Mouse (Mus musculus): ENCODE measurements around the gene Eps8. TPM values are rescaled to one million over a fixed set of nuclear protein-coding genes. Genes with fewer than 3 reads are reported as not detected.

Gene Eps8
- total RNA-seq, 2 experiments from 2014 or later = 31.6 to 35.3 TPM

DNA sequence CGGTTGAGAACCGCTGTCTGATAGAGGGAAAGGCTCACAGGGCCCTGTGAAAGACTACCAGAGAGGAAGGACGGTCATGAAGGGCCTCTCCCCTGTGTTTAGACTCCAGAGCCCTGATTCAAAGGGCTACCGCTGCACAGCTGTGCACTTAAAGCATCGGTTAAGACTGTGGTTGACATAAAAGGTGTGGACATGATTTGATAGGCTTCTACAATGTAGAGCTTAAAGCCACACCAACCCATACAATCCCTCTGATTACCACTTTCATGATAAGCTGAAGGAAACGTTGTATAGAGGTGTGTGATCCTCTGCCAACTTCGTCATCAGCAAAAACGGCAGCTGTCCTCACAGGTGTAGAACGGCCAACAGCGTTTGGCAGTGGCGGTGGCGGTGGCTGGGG is 211.6 kb downstream of the Eps8 start:
- no peak for DNase-seq (ENCODE audit: extremely low spot score in 1 of 2, low spot score in 2 of 2)
- Histone ChIP-seq H3K27ac (no peak overlapping the region), H3K4me3 (no peak overlapping the region)
- no peak for TF ChIP-seq CTCF (IDR thresholded peaks at IDR 0.05)
- intact Hi-C loops (cut with DNase I) = no loop called here

DNA sequence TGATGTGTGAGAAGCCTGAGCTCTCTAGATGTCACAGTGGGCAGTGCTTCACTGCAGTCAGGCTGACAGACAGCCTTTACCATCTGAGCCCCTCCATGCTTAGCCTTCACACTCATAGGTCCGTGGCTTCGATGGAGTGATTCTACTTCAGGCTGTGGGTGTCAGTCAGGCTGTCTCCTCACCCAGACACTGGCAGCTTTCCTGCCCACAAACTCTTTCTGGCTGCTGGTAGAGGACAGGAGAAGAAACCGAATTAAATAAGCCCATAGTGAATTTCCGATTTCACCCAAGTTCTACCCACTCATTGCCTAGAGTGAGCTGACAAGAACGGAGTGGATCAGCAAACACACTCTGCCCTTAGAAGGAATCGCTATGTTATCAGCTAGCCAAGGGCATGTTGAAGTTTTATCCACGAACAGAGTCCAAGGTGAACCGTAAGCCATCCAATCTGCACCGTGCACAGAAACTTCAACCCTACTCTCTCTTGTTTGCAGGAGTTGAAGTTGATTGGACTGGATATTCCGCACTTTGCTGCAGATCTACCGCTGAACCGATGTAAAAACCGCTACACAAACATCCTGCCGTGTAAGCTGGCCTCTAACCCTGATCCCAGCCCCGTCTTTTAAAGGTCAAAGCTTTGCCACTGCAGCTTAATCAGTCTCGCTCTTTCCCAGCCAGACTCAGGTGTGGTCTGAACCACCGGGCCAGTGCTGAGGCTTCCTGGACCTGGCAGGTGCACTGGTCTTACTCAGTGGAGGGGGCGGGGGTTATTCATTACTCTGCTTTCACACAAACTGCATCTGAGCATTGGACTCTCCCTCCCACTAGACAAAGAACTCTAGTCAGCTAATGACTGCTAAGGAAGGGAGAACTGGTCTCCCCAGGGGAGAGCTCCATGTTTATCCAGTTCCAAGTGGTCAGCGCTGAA is 213.9 kb downstream of the Eps8 start:
- Histone ChIP-seq H3K4me3 (no peak overlapping the region), H3K27ac (no peak overlapping the region)
- no peak for DNase-seq (ENCODE audit: extremely low spot score in 1 of 2, low spot score in 2 of 2)
- TF ChIP-seq CTCF (IDR thresholded peaks at IDR 0.05) = no peak
- intact Hi-C loops (cut with DNase I) = no loop called here

DNA sequence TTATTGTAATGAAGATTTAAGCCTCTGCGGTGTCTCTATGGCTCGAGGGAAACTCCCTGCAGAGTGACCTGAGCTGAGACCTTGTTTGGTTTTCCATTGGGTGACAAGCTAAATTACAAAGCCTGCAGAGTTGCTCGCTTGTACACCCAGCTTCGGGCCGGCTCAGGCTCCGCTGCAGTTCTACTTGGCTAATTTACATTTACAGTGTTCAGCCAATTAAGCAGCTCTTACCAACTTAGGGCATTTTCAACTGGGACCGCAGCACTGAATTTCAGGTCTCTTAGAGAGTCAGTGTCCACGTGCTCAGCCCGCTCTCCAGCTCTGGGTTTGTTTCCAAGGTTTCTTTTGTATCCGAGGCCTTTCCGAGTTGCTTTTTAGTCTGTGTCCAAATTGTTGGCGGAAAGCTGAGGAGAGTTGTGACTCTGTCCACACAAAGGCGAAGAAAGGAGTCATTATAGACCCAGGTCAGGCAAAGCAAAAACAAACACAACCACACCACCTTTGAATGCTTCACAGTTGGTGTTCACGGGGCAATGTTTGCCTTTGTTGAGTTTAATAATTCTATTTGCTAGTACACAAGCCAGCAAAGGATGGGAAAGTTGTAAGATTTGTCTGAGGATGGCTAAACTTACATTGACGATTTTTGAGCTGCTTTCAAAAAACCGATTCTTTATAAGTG is 216.6 kb downstream of the Eps8 start:
- no peak for TF ChIP-seq CTCF (IDR thresholded peaks at IDR 0.05)
- intact Hi-C loops (cut with DNase I) = no loop called here
- H3K4me3 ChIP-seq = no peak overlapping the region
- DNase-seq (ENCODE audit: extremely low spot score in 1 of 2, low spot score in 2 of 2) = no peak
- H3K27ac ChIP-seq = no peak overlapping the region

DNA sequence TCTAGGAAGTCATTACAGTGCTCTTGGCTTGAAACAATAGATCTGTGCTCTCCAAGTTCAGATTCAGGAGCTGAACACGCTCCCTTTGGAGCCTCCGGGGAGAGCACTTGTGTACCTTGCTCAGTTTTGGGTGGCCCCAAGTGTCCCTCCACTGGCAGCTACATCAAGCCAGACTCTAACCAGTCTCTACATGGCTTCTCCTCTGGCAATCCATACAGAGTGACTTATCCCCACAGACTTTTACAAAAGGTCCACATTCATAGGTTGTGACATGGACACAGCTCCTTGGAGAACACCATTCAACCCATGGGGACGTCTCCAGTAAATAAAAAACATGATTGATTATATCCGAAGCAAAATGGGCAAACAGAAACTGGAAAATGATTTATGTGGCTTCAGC is 217.2 kb downstream of the Eps8 start:
- no peak for TF ChIP-seq CTCF (IDR thresholded peaks at IDR 0.05)
- no peak overlapping the region for H3K27ac ChIP-seq
- intact Hi-C loops (cut with DNase I) = no loop called here
- no peak overlapping the region for H3K4me3 ChIP-seq
- no peak for DNase-seq (ENCODE audit: extremely low spot score in 1 of 2, low spot score in 2 of 2)

DNA sequence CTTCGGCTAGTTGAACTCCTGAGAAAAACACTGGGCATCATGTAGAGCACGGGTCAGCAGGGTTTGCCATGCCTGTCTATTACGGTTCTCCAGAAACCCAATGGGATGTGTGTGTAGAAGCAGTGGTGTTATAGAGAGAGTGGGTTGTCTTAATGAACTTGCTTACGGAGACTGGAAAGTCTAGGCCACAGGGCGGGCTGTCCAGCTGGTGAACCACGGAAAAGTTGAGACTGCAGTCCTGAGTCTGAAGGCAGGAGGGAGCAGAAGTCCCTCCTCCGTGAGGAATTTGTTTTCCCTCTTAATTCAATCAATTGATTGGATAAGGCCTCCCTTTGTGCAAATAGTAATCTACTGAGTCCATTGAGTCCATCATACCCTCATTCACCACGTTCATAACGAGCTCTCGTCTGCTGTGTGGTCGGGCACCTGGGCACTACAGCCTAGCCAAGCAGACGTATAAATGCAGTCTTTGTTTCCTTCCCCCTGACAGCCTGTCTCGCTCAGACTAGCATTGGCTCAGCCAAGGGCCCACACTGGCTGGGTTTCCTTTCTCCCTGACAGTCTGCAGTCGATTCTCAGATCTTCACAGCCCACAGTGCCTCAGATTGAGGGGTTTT is 221.0 kb downstream of the Eps8 start:
- no peak for TF ChIP-seq CTCF (IDR thresholded peaks at IDR 0.05)
- Histone ChIP-seq H3K27ac (no peak overlapping the region), H3K4me3 (no peak overlapping the region)
- intact Hi-C loops (cut with DNase I) = no loop called here
- no peak for DNase-seq (ENCODE audit: extremely low spot score in 1 of 2, low spot score in 2 of 2)

Other genes starting within 250 kb of the Eps8 start
- 100 to 1,000 TPM; 105 to 115 TPM for gene Strap, start 80.2 kb upstream of the Eps8 start, total RNA-seq (2021)
- 1 to 10 TPM; 3.7 to 4.8 TPM for gene Dera, start 99.7 kb upstream of the Eps8 start, total RNA-seq (2021)